Mouse (Mus musculus): ENCODE measurements around the gene Ak7. TPM values are rescaled to one million over a fixed set of nuclear protein-coding genes. Genes with fewer than 3 reads are reported as not detected.

The Ak7 gene
- total and polyA plus RNA-seq, 3 experiments: 0.13 to 0.51 (median 0.24) TPM

- TF ChIP-seq USF1 (IDR thresholded peaks at IDR 0.05; ENCODE audit: low read depth, low read length): peak; percentile 60
- TF ChIP-seq ZNF384 (IDR thresholded peaks at IDR 0.05; ENCODE audit: low read depth, low read length): no peak
- no peak for TF ChIP-seq ZMIZ1 (IDR thresholded peaks at IDR 0.05; ENCODE audit: low read depth, low read length)
- TF ChIP-seq TBP (conservative IDR thresholded peaks at IDR 0.05; ENCODE audit: low read depth, low read length): 0 out of 2 replicates have a peak, but pooled peaks have one; percentile 44
- TF ChIP-seq ZC3H11A (IDR thresholded peaks at IDR 0.05; ENCODE audit: low read depth, low read length): no peak
- TF ChIP-seq ELF1 (IDR thresholded peaks at IDR 0.05; ENCODE audit: low read depth, low read length): no peak
Observed at GRCm38 (mm10) chr12:105683933-105684901, 21.6 kb upstream of the Ak7 start, which contains the start of gene Gskip (continued).

DNA sequence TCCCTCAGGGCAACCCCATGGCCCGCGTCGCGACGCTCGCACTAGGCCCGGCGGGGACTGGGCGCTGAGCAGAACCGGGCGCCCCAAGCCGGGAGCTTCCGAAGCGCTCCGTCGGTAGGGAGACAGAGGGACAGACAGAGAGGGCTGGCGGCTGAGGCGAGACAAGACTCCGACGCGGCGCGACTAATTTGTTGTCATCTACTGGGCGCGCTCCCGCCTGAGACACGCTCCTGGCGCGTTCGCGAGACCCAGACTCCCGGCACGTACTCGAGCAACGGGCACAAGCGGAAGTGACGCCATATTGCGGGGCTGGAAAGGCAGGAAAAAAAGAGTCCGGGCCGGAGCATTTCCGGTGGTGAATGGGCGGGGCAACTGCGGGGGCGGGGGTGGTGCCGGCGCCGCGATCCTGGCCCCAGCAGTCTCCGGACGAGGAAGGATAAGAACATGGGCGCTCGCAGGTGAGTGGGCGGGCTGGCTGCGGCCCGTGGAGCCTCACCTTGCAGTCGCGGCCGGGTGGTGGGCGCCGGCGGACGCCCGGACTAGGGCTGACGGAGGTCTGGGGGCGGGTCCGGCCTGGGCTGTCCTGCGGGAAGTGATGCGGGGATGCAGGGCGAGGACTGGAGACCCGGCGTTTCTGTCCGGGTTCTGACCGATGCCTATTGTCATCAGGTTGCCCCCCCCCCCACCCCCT lies 20.6 kb upstream of the Ak7 start, which contains the start of gene Atg2b:
TSS of gene Atg2b (minus strand) at position 211 of the 691 bp plus-strand sequence.
- in situ Hi-C loops (cut with MboI; ENCODE audit: low pct_ligation_motif_present, low pct_unique_long_range_greater_than_20kb, low sequenced_read_pairs): no loop called here
- Histone ChIP-seq H3K9ac (ENCODE audit: insufficient read depth, low read depth) (peak within 1 kb of the TSS; percentile 91), H3K4me3 (replicated peaks in 1 of 3; ENCODE audit: low read depth in 2 of 3, low read length in 2 of 3, poor library complexity in 1 of 3) (peak within 1 kb of the TSS; percentile 96 to 99 (median 97)), H3K27ac (ENCODE audit: insufficient read depth, low read depth) (peak within 1 kb of the TSS; percentile 75), H3K36me3 (replicated peaks in 1 of 2; ENCODE audit: control insufficient read depth in 1 of 2, insufficient read depth in 1 of 2, low read length in 1 of 2) (peaks cover 5 to 34% of the 10 kb centered on the region in 2 experiments), H3K27me3 (replicated peaks) (no peaks in the 10 kb centered on the region), H3K79me2 (replicated peaks; ENCODE audit: control insufficient read depth, extremely low read depth, insufficient read depth, poor library complexity, severe bottlenecking) (peaks cover 37% of the 10 kb centered on the region), H3K9me3 (replicated peaks; ENCODE audit: low read length) (no peaks in the 10 kb centered on the region), H3K4me1 (ENCODE audit: control insufficient read depth in 1 of 2, insufficient read depth in 2 of 2) (peaks cover 5 to 39% of the 10 kb centered on the region in 2 experiments; a peak in 3 of 4 replicates), H3K4me2 (ENCODE audit: insufficient read depth, low read depth, poor library complexity, severe bottlenecking) (peak within 1 kb of the TSS; percentile 92)
- dilution Hi-C loops (cut with MboI; ENCODE audit: extremely low pct_ligation_motif_present, extremely low pct_unique_long_range_greater_than_20kb, low sequenced_read_pairs): no loop called here
- peak; percentile 98 for DNase-seq (ENCODE audit: extremely low read depth)
- TF ChIP-seq TBP (conservative IDR thresholded peaks at IDR 0.05; ENCODE audit: low read depth, low read length) (no peak), CHD2 (IDR thresholded peaks at IDR 0.05; ENCODE audit: low read length) (0 out of 2 replicates have a peak, but pooled peaks have one; percentile 49), GABPA (IDR thresholded peaks at IDR 0.05; ENCODE audit: insufficient replicate concordance, low read depth, low read length) (no peak), MAFK (IDR thresholded peaks at IDR 0.05; ENCODE audit: insufficient replicate concordance, low read length) (no peak), JUND (conservative IDR thresholded peaks at IDR 0.05; ENCODE audit: low read depth, low read length) (no peak), E2F4 (IDR thresholded peaks at IDR 0.05; ENCODE audit: insufficient replicate concordance, low read depth, low read length) (no peak), NELFE (IDR thresholded peaks at IDR 0.05; ENCODE audit: low read depth, low read length) (peak; percentile 47), KAT2A (IDR thresholded peaks at IDR 0.05; ENCODE audit: insufficient replicate concordance, low read length) (peak; percentile 68; the same call in 1 of the 2 replicates), SIN3A (IDR thresholded peaks at IDR 0.05; ENCODE audit: low read length) (peak; percentile 79), HCFC1 (IDR thresholded peaks at IDR 0.05; ENCODE audit: low read depth, low read length) (peak; percentile 90), ZKSCAN1 (IDR thresholded peaks at IDR 0.05; ENCODE audit: borderline replicate concordance, low read depth, low read length) (no peak), MXI1 (IDR thresholded peaks at IDR 0.05; ENCODE audit: low read depth, low read length) (peak; percentile 58), BHLHE40 (IDR thresholded peaks at IDR 0.05; ENCODE audit: low read depth, low read length) (peak; percentile 54), ELF1 (IDR thresholded peaks at IDR 0.05; ENCODE audit: low read depth, low read length) (peak; percentile 69; the same call in 1 of the 2 replicates), ETS1 (conservative IDR thresholded peaks at IDR 0.05; ENCODE audit: low read depth, low read length) (no peak), ZMIZ1 (IDR thresholded peaks at IDR 0.05; ENCODE audit: low read depth, low read length) (no peak), UBTF (IDR thresholded peaks at IDR 0.05; ENCODE audit: low read depth, low read length) (peak; percentile 63), SMC3 (IDR thresholded peaks at IDR 0.05; ENCODE audit: low read depth, low read length) (no peak), CTCF (conservative IDR thresholded peaks at IDR 0.05 in 1 of 2, IDR thresholded peaks at IDR 0.05 in 1 of 2; ENCODE audit: low read depth in 2 of 2, low read length in 2 of 2) (no peak), MEF2A (IDR thresholded peaks at IDR 0.05; ENCODE audit: borderline replicate concordance, low read depth, low read length) (no peak), NRF1 (IDR thresholded peaks at IDR 0.05; ENCODE audit: low read depth, low read length) (peak; percentile 18; the same call in 1 of the 2 replicates), EP300 (IDR thresholded peaks at IDR 0.05; ENCODE audit: low read length) (no peak), JUN (IDR thresholded peaks at IDR 0.05; ENCODE audit: insufficient read depth, low read depth, low read length) (no peak; the same call in 1 of the 2 replicates), POLR2A (IDR thresholded peaks at IDR 0.05; ENCODE audit: low read depth, low read length) (peak; percentile 69), TCF12 (IDR thresholded peaks at IDR 0.05; ENCODE audit: low read depth, low read length) (0 out of 2 replicates have a peak, but pooled peaks have one; percentile 67), USF2 (conservative IDR thresholded peaks at IDR 0.05; ENCODE audit: low read depth, low read length) (no peak), MAX (IDR thresholded peaks at IDR 0.05; ENCODE audit: low read length) (0 out of 2 replicates have a peak, but pooled peaks have one; percentile 37), PAX5 (IDR thresholded peaks at IDR 0.05; ENCODE audit: low read length) (no peak), RAD21 (IDR thresholded peaks at IDR 0.05; ENCODE audit: low read depth, low read length) (no peak), ZNF384 (IDR thresholded peaks at IDR 0.05; ENCODE audit: low read depth, low read length) (peak; percentile 73), CHD1 (IDR thresholded peaks at IDR 0.05; ENCODE audit: low read depth, low read length) (no peak)
